Mouse (Mus musculus) CH12.LX (cell line): ENCODE results near the gene Rnf128. TPM values are rescaled to one million over a fixed set of nuclear protein-coding genes. Genes with fewer than 3 reads are reported as not detected.

Source experiments
- DNase-seq: peaks from one replicate; pipeline ENCODE4 v3.0.0-alpha.2; 2013; ENCODE audit errors: extremely low read depth
- H3K27ac ChIP-seq: 2 replicates; pipeline ENCODE4 v1.5.1; 2012; ENCODE audit warnings: low read depth, mild to moderate bottlenecking, control low read depth, moderate library complexity; ENCODE audit not compliant: insufficient read depth
- H3K27me3 ChIP-seq: replicated peaks from 2 replicates; pipeline ENCODE3; 2012; ENCODE audit warnings: inconsistent platforms
- H3K36me3 ChIP-seq, 2 experiments: replicated peaks in 1 of 2; 2 replicates each; pipeline versions ENCODE3 to v1.6.1; 2012; ENCODE audit warnings: inconsistent platforms in 1 of 2, low read length in 1 of 2, mild to moderate bottlenecking in 1 of 2, mixed read lengths in 1 of 2, moderate library complexity in 1 of 2; ENCODE audit not compliant: control insufficient read depth in 1 of 2, insufficient read depth in 1 of 2
- H3K4me1 ChIP-seq, 2 experiments: 2 replicates each; pipeline ENCODE4 v1.6.1; 2012; ENCODE audit warnings: inconsistent platforms in 1 of 2, moderate library complexity in 1 of 2; ENCODE audit not compliant: insufficient read depth in 2 of 2, control insufficient read depth in 1 of 2
- H3K4me2 ChIP-seq: 2 replicates; pipeline ENCODE4 v1.6.1; 2012; ENCODE audit warnings: low read depth, mild to moderate bottlenecking, control low read depth; ENCODE audit not compliant: poor library complexity, insufficient read depth, severe bottlenecking
- H3K4me3 ChIP-seq, 3 experiments: fragments of 150-350 bp in 1 of 3; sonication (generic) in 1 of 3; replicated peaks in 1 of 3; 2 replicates each; pipeline versions ENCODE3 to v1.5.1; 2011 to 2012; ENCODE audit warnings: low read depth in 2 of 3, low read length in 2 of 3, mild to moderate bottlenecking in 2 of 3, moderate library complexity in 2 of 3, control low read depth in 1 of 3, improper control_type of control experiment in 1 of 3, inconsistent platforms in 1 of 3, mixed read lengths in 1 of 3; ENCODE audit not compliant: poor library complexity in 1 of 3
- H3K79me2 ChIP-seq: replicated peaks from 2 replicates; pipeline ENCODE4 v1.6.1; 2012; ENCODE audit warnings: mild to moderate bottlenecking, moderate library complexity; ENCODE audit not compliant: control insufficient read depth, poor library complexity, insufficient read depth, severe bottlenecking; ENCODE audit errors: extremely low read depth
- H3K9ac ChIP-seq: 2 replicates; pipeline ENCODE4 v1.6.1; 2012; ENCODE audit warnings: low read depth, mild to moderate bottlenecking, control low read depth, moderate library complexity; ENCODE audit not compliant: insufficient read depth
- H3K9me3 ChIP-seq: replicated peaks from 2 replicates; pipeline ENCODE3; 2012; ENCODE audit warnings: low read length, inconsistent platforms, mixed read lengths
- CTCF ChIP-seq, 2 experiments: IDR thresholded peaks in 1 of 2; conservative IDR thresholded peaks in 1 of 2; 2 replicates each; pipeline ENCODE4 v1.5.1; 2011 to 2012; ENCODE audit warnings: low read depth in 2 of 2, low read length in 2 of 2, improper control_type of control experiment in 1 of 2, inconsistent platforms in 1 of 2, mild to moderate bottlenecking in 1 of 2, moderate library complexity in 1 of 2
- E2F4 ChIP-seq: IDR thresholded peaks from 2 replicates; pipeline ENCODE4 v1.6.1; 2011; ENCODE audit warnings: low read depth, low read length, improper control_type of control experiment; ENCODE audit not compliant: insufficient replicate concordance
- ELF1 ChIP-seq: IDR thresholded peaks from 2 replicates; pipeline ENCODE4 v1.6.1; 2014; ENCODE audit warnings: low read depth, mild to moderate bottlenecking, inconsistent platforms, low read length, improper control_type of control experiment
- ETS1 ChIP-seq: conservative IDR thresholded peaks from 2 replicates; pipeline ENCODE4 v1.6.1; 2012; ENCODE audit warnings: low read depth, mild to moderate bottlenecking, inconsistent platforms, low read length, improper control_type of control experiment, moderate library complexity
- IRF4 ChIP-seq: IDR thresholded peaks from 2 replicates; pipeline ENCODE4 v1.6.1; 2014; ENCODE audit warnings: low read depth, mild to moderate bottlenecking, inconsistent platforms, low read length, improper control_type of control experiment
- MAFK ChIP-seq: IDR thresholded peaks from 2 replicates; pipeline ENCODE4 v1.6.1; 2011; ENCODE audit warnings: low read length, improper control_type of control experiment; ENCODE audit not compliant: insufficient replicate concordance
- MEF2A ChIP-seq: IDR thresholded peaks from 2 replicates; pipeline ENCODE4 v1.6.1; 2014; ENCODE audit warnings: low read depth, mild to moderate bottlenecking, inconsistent platforms, low read length, improper control_type of control experiment, borderline replicate concordance
- MYC ChIP-seq: IDR thresholded peaks from 2 replicates; pipeline ENCODE4 v1.6.1; 2011; ENCODE audit warnings: low read depth, mild to moderate bottlenecking, improper control_type of control experiment, low read length
- NELFE ChIP-seq: IDR thresholded peaks from 2 replicates; pipeline ENCODE4 v1.6.1; 2011; ENCODE audit warnings: low read depth, low read length, improper control_type of control experiment
- NRF1 ChIP-seq: IDR thresholded peaks from 2 replicates; pipeline ENCODE4 v1.6.1; 2014; ENCODE audit warnings: low read depth, mild to moderate bottlenecking, inconsistent platforms, low read length, improper control_type of control experiment, moderate library complexity
- RAD21 ChIP-seq: IDR thresholded peaks from 2 replicates; pipeline ENCODE4 v1.6.1; 2011; ENCODE audit warnings: low read depth, mild to moderate bottlenecking, low read length, improper control_type of control experiment, moderate library complexity
- RCOR1 ChIP-seq: conservative IDR thresholded peaks from 2 replicates; pipeline ENCODE4 v1.6.1; 2012; ENCODE audit warnings: low read depth, mild to moderate bottlenecking, inconsistent platforms, low read length, improper control_type of control experiment
- SMC3 ChIP-seq: IDR thresholded peaks from 2 replicates; pipeline ENCODE4 v1.6.1; 2011; ENCODE audit warnings: low read depth, low read length, improper control_type of control experiment
- UBTF ChIP-seq: IDR thresholded peaks from 2 replicates; pipeline ENCODE4 v1.6.1; 2012; ENCODE audit warnings: low read depth, mild to moderate bottlenecking, inconsistent platforms, low read length, improper control_type of control experiment, moderate library complexity
- ZKSCAN1 ChIP-seq: IDR thresholded peaks from 2 replicates; pipeline ENCODE4 v1.6.1; 2012; ENCODE audit warnings: low read depth, inconsistent platforms, low read length, improper control_type of control experiment, borderline replicate concordance
- ZMIZ1 ChIP-seq: IDR thresholded peaks from 2 replicates; pipeline ENCODE4 v1.6.1; 2012; ENCODE audit warnings: low read depth, mild to moderate bottlenecking, inconsistent platforms, low read length, improper control_type of control experiment
- dilution Hi-C: fragments of 300-500 bp; cut with MboI; formaldehyde crosslinking; loops from 2 replicates; pipeline ENCODE4 v1.14.3; 2020; ENCODE audit warnings: low sequenced_read_pairs; ENCODE audit not compliant: extremely low pct_unique_long_range_greater_than_20kb, extremely low pct_ligation_motif_present
- in situ Hi-C: fragments of 300-500 bp; cut with MboI; formaldehyde crosslinking; loops from 3 replicates; pipeline ENCODE4 v1.14.3; 2019; ENCODE audit warnings: low sequenced_read_pairs, low pct_ligation_motif_present, low pct_unique_long_range_greater_than_20kb, mixed read lengths
- polyA plus RNA-seq: library from polyadenylated mRNA; unstranded; fragments of >175 nt; gene quantifications from 2 replicates; pipeline ENCODE4 v1.2.1, GENCODE M21; 2012; ENCODE audit warnings: low read depth; ENCODE audit not compliant: insufficient read length
- total RNA-seq, 2 experiments: library from RNA; depleted of rRNA; stranded (reverse); fragments of 300-350 nt in 1 of 2; fragments of >200 nt in 1 of 2; gene quantifications; 2 replicates each; pipeline ENCODE4 v1.2.3; 2012 to 2014

Rnf128 gene
- total and polyA plus RNA-seq, 3 experiments: not detected

DNA sequence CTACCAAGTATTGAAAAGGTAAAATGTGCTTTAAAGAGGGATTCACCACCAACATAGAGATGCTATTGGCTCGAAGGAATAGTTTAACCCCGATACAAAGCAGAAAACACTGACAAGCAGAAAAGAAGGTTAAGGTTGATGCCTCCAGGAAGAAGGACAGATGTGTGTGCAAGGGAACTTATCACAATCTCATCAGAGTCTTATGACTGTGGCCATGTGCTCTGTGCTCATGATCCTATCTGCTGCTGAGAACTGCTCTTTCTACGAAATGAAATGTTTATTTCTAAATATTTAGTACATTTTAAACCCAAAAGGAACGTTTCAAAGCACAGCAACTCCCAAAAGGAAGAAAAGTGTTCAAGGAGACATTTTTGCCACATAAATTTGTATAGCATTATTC lies 30.8 kb upstream of the Rnf128 start:
- Histone ChIP-seq H3K27me3 (no peaks in the 10 kb centered on the region), H3K27ac (no peak overlapping the region), H3K36me3 (no peaks in the 10 kb centered on the region), H3K79me2 (no peaks in the 10 kb centered on the region), H3K4me3 (no peak overlapping the region), H3K4me2 (no peak overlapping the region), H3K9me3 (no peaks in the 10 kb centered on the region), H3K4me1 (no peaks in the 10 kb centered on the region), H3K9ac (no peak overlapping the region)
- no peak for DNase-seq
- dilution Hi-C loops (no loop called here), in situ Hi-C loops (no loop called here)
- TF ChIP-seq ZKSCAN1 (no peak), UBTF (no peak), SMC3 (no peak)

DNA sequence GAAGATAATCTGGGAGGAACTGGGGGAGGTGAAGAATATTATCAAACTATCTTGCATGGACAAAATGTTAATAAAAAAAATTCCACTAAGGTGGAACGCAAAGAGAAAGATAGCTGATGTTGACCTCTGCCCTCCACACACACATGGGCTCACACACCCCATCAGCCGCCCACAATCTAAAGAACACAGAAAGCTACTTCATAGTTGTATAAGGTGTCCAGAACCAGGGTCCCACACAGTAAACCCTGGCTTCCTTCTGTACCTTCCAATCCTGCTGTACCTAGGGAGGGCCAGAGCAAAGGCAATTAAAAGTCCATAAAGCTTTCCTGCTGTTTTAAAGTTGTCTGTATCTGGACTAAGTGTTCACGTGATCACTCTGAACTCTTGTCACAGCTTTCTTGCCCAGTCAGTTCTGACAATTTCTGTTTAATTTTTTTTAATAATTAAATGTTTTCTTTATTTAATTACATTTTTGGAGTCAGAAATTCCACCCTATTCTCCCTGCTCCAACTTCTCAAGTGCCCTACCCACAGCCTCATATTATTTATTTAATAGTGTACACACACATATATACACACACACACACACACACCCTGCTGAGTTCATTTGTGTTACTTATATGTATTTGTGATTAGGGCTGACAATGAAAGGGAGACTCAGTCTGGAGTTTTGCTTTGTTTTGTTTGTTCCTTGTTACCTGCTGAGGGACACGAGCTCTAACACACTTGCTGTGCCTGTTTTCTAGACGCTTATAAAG lies 25.3 kb upstream of the Rnf128 start:
- H3K36me3 ChIP-seq: no peaks in the 10 kb centered on the region
- H3K27me3 ChIP-seq: no peaks in the 10 kb centered on the region
- H3K4me1 ChIP-seq: no peaks in the 10 kb centered on the region
- H3K9ac ChIP-seq: no peak overlapping the region
- dilution Hi-C loops: no loop called here
- H3K9me3 ChIP-seq: no peaks in the 10 kb centered on the region
- H3K4me3 ChIP-seq: no peak overlapping the region
- in situ Hi-C loops: no loop called here
- no peaks in the 10 kb centered on the region for H3K79me2 ChIP-seq
- no peak overlapping the region for H3K4me2 ChIP-seq
- no peak overlapping the region for H3K27ac ChIP-seq
- no peak for DNase-seq
- TF ChIP-seq CTCF (conservative IDR thresholded peaks at IDR 0.05 in 1 of 2, IDR thresholded peaks at IDR 0.05 in 1 of 2; ENCODE audit: low read depth in 2 of 2, low read length in 2 of 2) (no peak), MEF2A (no peak), E2F4 (no peak), ETS1 (no peak), ZMIZ1 (no peak), MAFK (no peak), MYC (no peak), NELFE (no peak), RAD21 (no peak), RCOR1 (no peak), NRF1 (no peak), ELF1 (no peak), IRF4 (no peak), ZKSCAN1 (no peak)
- TF ChIP-seq, all 38 proteins: peak for 0
